ENCODE assay signal across 9 mouse cellular contexts in the genomic region with DNA sequence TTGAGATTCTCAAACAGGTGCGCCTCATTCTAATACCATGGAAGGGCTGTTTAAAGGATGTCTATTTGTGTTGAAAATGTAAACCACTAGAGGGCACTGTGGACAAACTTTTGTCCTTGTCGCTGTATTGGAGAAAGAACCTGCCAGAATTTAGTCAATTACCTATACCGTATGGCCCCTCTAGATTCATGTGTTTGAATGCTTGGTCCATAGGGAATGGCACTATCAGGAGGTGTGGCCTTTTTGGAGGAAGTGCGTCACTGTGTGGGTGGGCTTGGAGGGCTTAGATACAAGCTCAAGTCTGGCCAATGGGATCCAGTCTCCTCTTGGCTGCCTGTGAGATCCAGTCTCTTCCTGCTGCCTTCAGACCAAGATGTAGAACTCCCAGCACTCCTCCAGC.
DNase-seq lines count a peak whose midpoint lies in the region; ATAC-seq and TF ChIP-seq lines count a peak whose summit lies in the region.
"Had no signal": no experiment of that assay in that cellular context is flagged by ENCODE, and none has a peak within 500 bp of the region (broad histone marks: within the 10 kb centered on the region; RNA-seq: fewer than 3 reads in every experiment).

No protein-coding gene starts in this region.

- DNase-seq in heart, postnatal 0 days (ENCODE audit: low spot score), result peak; percentile 55
- DNase-seq in heart, adult 11 months, result no peak
- DNase-seq in MEL (ENCODE audit: low read depth, low spot score), result peak; percentile 76
- peak; percentile 56 to 69 for DNase-seq in cerebellum, postnatal 14 days
- DNase-seq in hindbrain, embryonic 11.5 days (ENCODE audit: low spot score), result peak; percentile 80
- DNase-seq in left cerebral cortex, postnatal 25 days (ENCODE audit: low spot score in 2 of 2), result peak; percentile 38 to 60
- DNase-seq in retina, adult 2 months (ENCODE audit: low read depth, low spot score), result peak; percentile 29
- DNase-seq in ovary, postnatal 36 days (ENCODE audit: low spot score), result no peak

- no peak overlapping the region for H3K9ac ChIP-seq in heart, postnatal 0 days (replicated peaks; ENCODE audit: low read depth, low read length)
- no peak overlapping the region for H3K9ac ChIP-seq in MEL (ENCODE audit: control insufficient read depth, low read depth, low read length, poor library complexity, severe bottlenecking)
- no peak overlapping the region for H3K9ac ChIP-seq in hindbrain, embryonic 11.5 days (ENCODE audit: low read depth, low read length)
- H3K9ac ChIP-seq: lung, embryonic 15.5 days had no signal

- H3K4me2 ChIP-seq in heart, postnatal 0 days (ENCODE audit: low read depth, low read length), result no peak overlapping the region
- no peak overlapping the region for H3K4me2 ChIP-seq in hindbrain, embryonic 11.5 days (replicated peaks; ENCODE audit: low read depth, low read length)
- H3K4me2 ChIP-seq: lung, embryonic 15.5 days had no signal

- H3K4me1 ChIP-seq in heart, postnatal 0 days (ENCODE audit: control insufficient read depth, insufficient read depth), result no peaks in the 10 kb centered on the region
- H3K4me1 ChIP-seq in MEL (ENCODE audit: control insufficient read depth in 1 of 2, insufficient read depth in 2 of 2, low read length in 2 of 2), result no peaks in the 10 kb centered on the region
- no peaks in the 10 kb centered on the region for H3K4me1 ChIP-seq in hindbrain, embryonic 11.5 days (replicated peaks; ENCODE audit: control insufficient read depth, insufficient read depth, low read length)
- H3K4me1 ChIP-seq: lung, embryonic 15.5 days had no signal

- ATAC-seq in heart, postnatal 0 days (ENCODE audit: insufficient read depth, low read depth), result no peak
- peak; percentile 61 for ATAC-seq in hindbrain, embryonic 11.5 days (ENCODE audit: low FRiP score)

- H3K36me3 ChIP-seq in heart, postnatal 0 days (replicated peaks; ENCODE audit: control insufficient read depth, insufficient read depth, low read length), result no peaks in the 10 kb centered on the region
- no peaks in the 10 kb centered on the region for H3K36me3 ChIP-seq in MEL (ENCODE audit: control insufficient read depth in 1 of 2, insufficient read depth in 2 of 2, low read length in 2 of 2)
- no peaks in the 10 kb centered on the region for H3K36me3 ChIP-seq in hindbrain, embryonic 11.5 days (ENCODE audit: control insufficient read depth, insufficient read depth, low read length)
- H3K36me3 ChIP-seq: lung, embryonic 15.5 days had no signal

- TF ChIP-seq CTCF in heart, postnatal 0 days (IDR thresholded peaks at IDR 0.05; ENCODE audit: low read depth), result peak; percentile 65
- peak; percentile 39 to 85 (median 57) for TF ChIP-seq CTCF in MEL (IDR thresholded peaks at IDR 0.05 in 2 of 3, conservative IDR thresholded peaks at IDR 0.05 in 1 of 3; ENCODE audit: control insufficient read depth in 1 of 3, insufficient read depth in 1 of 3, low read depth in 2 of 3, low read length in 3 of 3, poor library complexity in 1 of 3, severe bottlenecking in 1 of 3)

- H3K4me3 ChIP-seq in heart, postnatal 0 days (ENCODE audit: low read depth, low read length), result no peak overlapping the region
- no peak overlapping the region for H3K4me3 ChIP-seq in MEL (ENCODE audit: control insufficient read depth in 1 of 2, insufficient read depth in 1 of 2, low read depth in 2 of 2, low read length in 2 of 2)
- H3K4me3 ChIP-seq in hindbrain, embryonic 11.5 days (ENCODE audit: low read depth, low read length), result no peak overlapping the region
- H3K4me3 ChIP-seq: lung, embryonic 15.5 days had no signal

- TF ChIP-seq POLR2A in MEL (IDR thresholded peaks at IDR 0.05; ENCODE audit: control insufficient read depth in 1 of 2, insufficient read depth in 1 of 2, low read depth in 1 of 2, low read length in 2 of 2, poor library complexity in 1 of 2), result no peak

- intact Hi-C loops in left cerebral cortex, postnatal 25 days (cut with DNase I), result loop anchor here (2.0 to 5.0 kb wide), 2 partner anchors 47 to 806 kb away; no protein-coding TSS in a partner anchor

- H3K27me3 ChIP-seq in heart, postnatal 0 days (ENCODE audit: control insufficient read depth, insufficient read depth, low read length), result no peaks in the 10 kb centered on the region
- H3K27me3 ChIP-seq in MEL (ENCODE audit: control insufficient read depth in 1 of 2, insufficient read depth in 2 of 2, low read length in 2 of 2), result no peaks in the 10 kb centered on the region
- no peaks in the 10 kb centered on the region for H3K27me3 ChIP-seq in hindbrain, embryonic 11.5 days (ENCODE audit: control insufficient read depth, insufficient read depth, low read length)
- H3K27me3 ChIP-seq: lung, embryonic 15.5 days had no signal

- H3K27ac ChIP-seq in heart, postnatal 0 days (ENCODE audit: low read depth), result no peak overlapping the region
- no peak overlapping the region for H3K27ac ChIP-seq in MEL (ENCODE audit: control insufficient read depth, low read depth, low read length)
- no peak overlapping the region for H3K27ac ChIP-seq in hindbrain, embryonic 11.5 days (ENCODE audit: low read depth, low read length)
- H3K27ac ChIP-seq: lung, embryonic 15.5 days had no signal

- no peaks in the 10 kb centered on the region for H3K79me2 ChIP-seq in MEL (ENCODE audit: control insufficient read depth, insufficient read depth, low read length, poor library complexity)

- no peaks in the 10 kb centered on the region; the same call in 1 of the 2 replicates for H3K9me3 ChIP-seq in heart, postnatal 0 days (replicated peaks; ENCODE audit: control insufficient read depth, low read length)
- H3K9me3 ChIP-seq in MEL (replicated peaks; ENCODE audit: insufficient read depth, low read length), result no peaks in the 10 kb centered on the region
- H3K9me3 ChIP-seq in hindbrain, embryonic 11.5 days (ENCODE audit: control insufficient read depth, low read length), result no peaks in the 10 kb centered on the region
- H3K9me3 ChIP-seq: lung, embryonic 15.5 days had no signal

- WGBS in heart, postnatal 0 days, result 26% methylated on average over 4 of the region's 4 CpGs
- WGBS in hindbrain, embryonic 11.5 days, result 24% methylated on average over 4 of the region's 4 CpGs

- no peak for TF ChIP-seq EP300 in heart, postnatal 0 days (IDR thresholded peaks at IDR 0.05; ENCODE audit: low read depth)
- TF ChIP-seq EP300 in MEL (IDR thresholded peaks at IDR 0.05; ENCODE audit: low read depth in 1 of 2, low read length in 2 of 2), result no peak

- peak; percentile 88 for TF ChIP-seq RAD21 in MEL (IDR thresholded peaks at IDR 0.05; ENCODE audit: low read depth, low read length)

TF ChIP-seq in MEL, 35 proteins besides CTCF, POLR2A, EP300 and RAD21:
- TF ChIP-seq ZNF384 (IDR thresholded peaks at IDR 0.05; ENCODE audit: low read depth, low read length) (no peak), SMC3 (IDR thresholded peaks at IDR 0.05; ENCODE audit: low read depth, low read length) (peak; percentile 80), ZC3H11A (IDR thresholded peaks at IDR 0.05; ENCODE audit: low read depth, low read length) (peak; percentile 71)

Comparison
In these comparisons a context has a peak if more than half of its experiments do, and no peak if none do; other contexts are left out.
1. DNase-seq: peak in heart, postnatal 0 days (single experiment), MEL (single experiment), cerebellum, postnatal 14 days (2 of 2), hindbrain, embryonic 11.5 days (single experiment), left cerebral cortex, postnatal 25 days (2 of 2) and retina, adult 2 months (single experiment); none in heart, adult 11 months (single experiment) and ovary, postnatal 36 days (single experiment).